Mouse (Mus musculus) MEL (cell line): ENCODE measurements around the gene Fam136a. TPM values are rescaled to one million over a fixed set of nuclear protein-coding genes. Genes with fewer than 3 reads are reported as not detected.

Experiments used
- DNase-seq: peaks from one replicate; pipeline ENCODE4 v3.0.0; 2011; ENCODE audit warnings: low read depth, low spot score
- H3K27ac ChIP-seq: 2 replicates; pipeline ENCODE4 v1.5.1; 2012; ENCODE audit warnings: low read depth, mild to moderate bottlenecking, control low read depth, low read length, moderate library complexity; ENCODE audit not compliant: control insufficient read depth
- H3K27me3 ChIP-seq, 2 experiments: fragments of 150-350 bp in 1 of 2; sonication (generic) in 1 of 2; 2 replicates each; pipeline ENCODE4 v1.6.1; 2012; ENCODE audit warnings: low read length in 2 of 2, mild to moderate bottlenecking in 2 of 2, improper control_type of control experiment in 1 of 2, moderate library complexity in 1 of 2; ENCODE audit not compliant: insufficient read depth in 2 of 2, control insufficient read depth in 1 of 2
- H3K36me3 ChIP-seq, 2 experiments: 2 replicates each; pipeline ENCODE4 v1.6.1; 2012 to 2014; ENCODE audit warnings: low read length in 2 of 2, improper control_type of control experiment in 1 of 2, inconsistent platforms in 1 of 2, mild to moderate bottlenecking in 1 of 2; ENCODE audit not compliant: insufficient read depth in 2 of 2, control insufficient read depth in 1 of 2
- H3K4me1 ChIP-seq, 2 experiments: fragments of 150-350 bp in 1 of 2; sonication (generic) in 1 of 2; 2 replicates each; pipeline ENCODE4 v1.6.1; 2012; ENCODE audit warnings: low read length in 2 of 2, improper control_type of control experiment in 1 of 2, mild to moderate bottlenecking in 1 of 2; ENCODE audit not compliant: insufficient read depth in 2 of 2, control insufficient read depth in 1 of 2
- H3K4me3 ChIP-seq, 2 experiments: fragments of 150-350 bp in 1 of 2; sonication (generic) in 1 of 2; 2 replicates each; pipeline ENCODE4 v1.5.1; 2012; ENCODE audit warnings: low read depth in 2 of 2, low read length in 2 of 2, mild to moderate bottlenecking in 2 of 2, moderate library complexity in 2 of 2, control low read depth in 1 of 2, improper control_type of control experiment in 1 of 2; ENCODE audit not compliant: control insufficient read depth in 1 of 2, insufficient read depth in 1 of 2
- H3K79me2 ChIP-seq: 2 replicates; pipeline ENCODE4 v1.6.1; 2012; ENCODE audit warnings: mild to moderate bottlenecking, low read length, moderate library complexity; ENCODE audit not compliant: control insufficient read depth, poor library complexity, insufficient read depth
- H3K9ac ChIP-seq: 2 replicates; pipeline ENCODE4 v1.6.1; 2012; ENCODE audit warnings: low read depth, mild to moderate bottlenecking, control low read depth, low read length, moderate library complexity; ENCODE audit not compliant: control insufficient read depth, poor library complexity, severe bottlenecking
- H3K9me3 ChIP-seq: fragments of 150-350 bp; sonication (generic); replicated peaks from 2 replicates; pipeline ENCODE4 v1.6.1; 2012; ENCODE audit warnings: mild to moderate bottlenecking, low read length, improper control_type of control experiment, moderate library complexity; ENCODE audit not compliant: insufficient read depth
- BHLHE40 ChIP-seq: IDR thresholded peaks from 2 replicates; pipeline ENCODE4 v1.6.1; 2012; ENCODE audit warnings: low read depth, mild to moderate bottlenecking, inconsistent platforms, low read length, improper control_type of control experiment, borderline replicate concordance
- CHD2 ChIP-seq: IDR thresholded peaks from 2 replicates; pipeline ENCODE4 v1.6.1; 2011; ENCODE audit warnings: low read length, improper control_type of control experiment
- CTCF ChIP-seq, 3 experiments: IDR thresholded peaks in 2 of 3; conservative IDR thresholded peaks in 1 of 3; 2 replicates each; pipeline ENCODE4 v1.5.1; 2011 to 2012; ENCODE audit warnings: low read length in 3 of 3, low read depth in 2 of 3, mild to moderate bottlenecking in 2 of 3, improper control_type of control experiment in 1 of 3, inconsistent platforms in 1 of 3, mixed read lengths in 1 of 3, moderate library complexity in 1 of 3; ENCODE audit not compliant: control insufficient read depth in 1 of 3, insufficient read depth in 1 of 3, poor library complexity in 1 of 3, severe bottlenecking in 1 of 3
- ELF1 ChIP-seq: IDR thresholded peaks from 2 replicates; pipeline ENCODE4 v1.6.1; 2014; ENCODE audit warnings: low read depth, mild to moderate bottlenecking, inconsistent platforms, low read length, improper control_type of control experiment, moderate library complexity
- ETS1 ChIP-seq: IDR thresholded peaks from 2 replicates; pipeline ENCODE4 v1.6.1; 2012; ENCODE audit warnings: low read depth, mild to moderate bottlenecking, inconsistent platforms, low read length, improper control_type of control experiment, moderate library complexity
- GABPA ChIP-seq: IDR thresholded peaks from 2 replicates; pipeline ENCODE4 v1.6.1; 2012; ENCODE audit warnings: low read depth, mild to moderate bottlenecking, inconsistent platforms, low read length, improper control_type of control experiment, moderate library complexity
- HCFC1 ChIP-seq: IDR thresholded peaks from 2 replicates; pipeline ENCODE4 v1.6.1; 2012; ENCODE audit warnings: low read depth, mild to moderate bottlenecking, inconsistent platforms, low read length, improper control_type of control experiment, moderate library complexity
- JUND ChIP-seq: IDR thresholded peaks from 2 replicates; pipeline ENCODE4 v1.6.1; 2011; ENCODE audit warnings: low read depth, mild to moderate bottlenecking, improper control_type of control experiment, low read length
- KAT2A ChIP-seq: conservative IDR thresholded peaks from 2 replicates; pipeline ENCODE4 v1.6.1; 2012; ENCODE audit warnings: low read depth, low read length, improper control_type of control experiment, inconsistent platforms
- MAFK ChIP-seq: IDR thresholded peaks from 2 replicates; pipeline ENCODE4 v1.6.1; 2011; ENCODE audit warnings: low read depth, mild to moderate bottlenecking, low read length, improper control_type of control experiment, borderline replicate concordance
- MAX ChIP-seq: IDR thresholded peaks from 2 replicates; pipeline ENCODE4 v1.6.1; 2011; ENCODE audit warnings: low read length, improper control_type of control experiment
- MAZ ChIP-seq: IDR thresholded peaks from 2 replicates; pipeline ENCODE4 v1.6.1; 2012; ENCODE audit warnings: low read depth, mild to moderate bottlenecking, inconsistent platforms, low read length, improper control_type of control experiment
- MXI1 ChIP-seq: IDR thresholded peaks from 2 replicates; pipeline ENCODE4 v1.6.1; 2011; ENCODE audit warnings: mild to moderate bottlenecking, low read depth, low read length, improper control_type of control experiment
- MYB ChIP-seq: IDR thresholded peaks from 2 replicates; pipeline ENCODE4 v1.6.1; 2011; ENCODE audit warnings: mild to moderate bottlenecking, low read depth, low read length, improper control_type of control experiment
- MYC ChIP-seq: IDR thresholded peaks from 2 replicates; pipeline ENCODE4 v1.6.1; 2011; ENCODE audit warnings: low read depth, mild to moderate bottlenecking, low read length, improper control_type of control experiment, moderate library complexity
- NELFE ChIP-seq: IDR thresholded peaks from 2 replicates; pipeline ENCODE4 v1.6.1; 2011; ENCODE audit warnings: low read depth, low read length, improper control_type of control experiment
- NRF1 ChIP-seq: IDR thresholded peaks from 2 replicates; pipeline ENCODE4 v1.6.1; 2014; ENCODE audit warnings: low read depth, mild to moderate bottlenecking, inconsistent platforms, low read length, improper control_type of control experiment, moderate library complexity; ENCODE audit not compliant: poor library complexity, insufficient read depth, severe bottlenecking
- POLR2A ChIP-seq, 2 experiments: IDR thresholded peaks; 2 replicates each; pipeline ENCODE4 v1.6.1; 2011 to 2012; ENCODE audit warnings: low read length in 2 of 2, mild to moderate bottlenecking in 2 of 2, control low read depth in 1 of 2, improper control_type of control experiment in 1 of 2, low read depth in 1 of 2, moderate library complexity in 1 of 2; ENCODE audit not compliant: control insufficient read depth in 1 of 2, insufficient read depth in 1 of 2, poor library complexity in 1 of 2
- RAD21 ChIP-seq: IDR thresholded peaks from 2 replicates; pipeline ENCODE4 v1.6.1; 2011; ENCODE audit warnings: mild to moderate bottlenecking, low read depth, low read length, improper control_type of control experiment
- SIN3A ChIP-seq: IDR thresholded peaks from 2 replicates; pipeline ENCODE4 v1.6.1; 2012; ENCODE audit warnings: low read length, improper control_type of control experiment, inconsistent platforms
- TAL1 ChIP-seq: IDR thresholded peaks from 2 replicates; pipeline ENCODE4 v1.6.1; 2012; ENCODE audit warnings: mild to moderate bottlenecking, inconsistent platforms, low read length, moderate library complexity, mixed read lengths
- TBP ChIP-seq: IDR thresholded peaks from 2 replicates; pipeline ENCODE4 v1.8.0; 2011; ENCODE audit warnings: low read depth, low read length, improper control_type of control experiment
- TCF12 ChIP-seq: IDR thresholded peaks from 2 replicates; pipeline ENCODE4 v1.6.1; 2014; ENCODE audit warnings: low read depth, mild to moderate bottlenecking, inconsistent platforms, low read length, improper control_type of control experiment, moderate library complexity
- UBTF ChIP-seq: IDR thresholded peaks from 2 replicates; pipeline ENCODE4 v1.6.1; 2012; ENCODE audit warnings: low read depth, mild to moderate bottlenecking, inconsistent platforms, low read length, improper control_type of control experiment, moderate library complexity, borderline replicate concordance; ENCODE audit not compliant: insufficient read depth
- USF1 ChIP-seq: IDR thresholded peaks from 2 replicates; pipeline ENCODE4 v1.6.1; 2014; ENCODE audit warnings: low read depth, mild to moderate bottlenecking, inconsistent platforms, low read length, improper control_type of control experiment, moderate library complexity
- USF2 ChIP-seq, 2 experiments: IDR thresholded peaks; 2 replicates each; pipeline ENCODE4 v1.6.1; 2011 to 2012; ENCODE audit warnings: improper control_type of control experiment in 2 of 2, low read length in 2 of 2, borderline replicate concordance in 1 of 2, inconsistent platforms in 1 of 2, low read depth in 1 of 2, mild to moderate bottlenecking in 1 of 2; ENCODE audit not compliant: insufficient read depth in 1 of 2
- ZMIZ1 ChIP-seq: IDR thresholded peaks from 2 replicates; pipeline ENCODE4 v1.6.1; 2012; ENCODE audit warnings: low read depth, mild to moderate bottlenecking, inconsistent platforms, low read length, improper control_type of control experiment, moderate library complexity
- ZNF384 ChIP-seq: IDR thresholded peaks from 2 replicates; pipeline ENCODE4 v1.6.1; 2012; ENCODE audit warnings: low read depth, mild to moderate bottlenecking, inconsistent platforms, low read length, improper control_type of control experiment
- polyA plus RNA-seq, 2 experiments: library from polyadenylated mRNA; stranded (reverse) in 1 of 2; unstranded in 1 of 2; fragments of >175 nt in 1 of 2; fragments of >200 nt in 1 of 2; gene quantifications; 2 replicates each; pipeline versions ENCODE4 v1.2.1 to v1.2.4; 2012; ENCODE audit warnings: low replicate concordance in 2 of 2, low read depth in 1 of 2; ENCODE audit not compliant: insufficient read length in 2 of 2, insufficient read depth in 1 of 2, missing spikeins in 1 of 2
- total RNA-seq: library from RNA; depleted of rRNA; stranded (reverse); fragments of 300-350 nt; gene quantifications from 2 replicates; pipeline ENCODE4 v1.2.3, GENCODE M21; 2012

The Fam136a gene
- total and polyA plus RNA-seq, 3 experiments, result 53.0 to 89.2 TPM; not detected in 1

DNA sequence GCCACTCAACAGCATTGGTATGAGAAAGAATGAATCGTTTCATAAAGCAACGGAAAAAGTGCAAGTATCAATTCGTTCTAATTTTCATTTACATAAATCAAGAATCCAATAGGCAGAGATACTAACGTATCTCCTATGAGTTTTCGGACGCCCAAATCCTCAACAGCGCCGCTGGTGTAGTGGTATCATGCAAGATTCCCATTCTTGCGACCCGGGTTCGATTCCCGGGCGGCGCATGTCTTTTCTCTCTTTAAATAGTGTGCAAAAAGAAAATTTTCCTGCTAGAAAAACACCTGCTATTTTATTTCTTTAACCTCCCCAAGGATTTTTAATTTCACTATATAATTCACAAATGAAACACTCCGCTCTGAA, 38.3 kb downstream of the Fam136a start:
- Histone ChIP-seq H3K9ac (peak overlapping the region; percentile 67), H3K4me1 (peaks cover 0 to 8% of the 10 kb centered on the region in 2 experiments; a peak in 3 of 4 replicates), H3K79me2 (peaks cover 25% of the 10 kb centered on the region), H3K27ac (peak overlapping the region; percentile 9; the same call in 1 of the 2 replicates), H3K27me3 (no peaks in the 10 kb centered on the region), H3K9me3 (no peaks in the 10 kb centered on the region), H3K36me3 (peaks cover 0 to 20% of the 10 kb centered on the region in 2 experiments; a peak in 3 of 4 replicates), H3K4me3 (peak overlapping the region; percentile 60 to 69)
- peak; percentile 88 for DNase-seq
- peak; percentile 99 for TF ChIP-seq MAFK
- 0 out of 2 replicates have a peak, but pooled peaks have one; percentile 59 for TF ChIP-seq ELF1
- TF ChIP-seq TBP, result peak; percentile 100
- TF ChIP-seq ETS1, result no peak

DNA sequence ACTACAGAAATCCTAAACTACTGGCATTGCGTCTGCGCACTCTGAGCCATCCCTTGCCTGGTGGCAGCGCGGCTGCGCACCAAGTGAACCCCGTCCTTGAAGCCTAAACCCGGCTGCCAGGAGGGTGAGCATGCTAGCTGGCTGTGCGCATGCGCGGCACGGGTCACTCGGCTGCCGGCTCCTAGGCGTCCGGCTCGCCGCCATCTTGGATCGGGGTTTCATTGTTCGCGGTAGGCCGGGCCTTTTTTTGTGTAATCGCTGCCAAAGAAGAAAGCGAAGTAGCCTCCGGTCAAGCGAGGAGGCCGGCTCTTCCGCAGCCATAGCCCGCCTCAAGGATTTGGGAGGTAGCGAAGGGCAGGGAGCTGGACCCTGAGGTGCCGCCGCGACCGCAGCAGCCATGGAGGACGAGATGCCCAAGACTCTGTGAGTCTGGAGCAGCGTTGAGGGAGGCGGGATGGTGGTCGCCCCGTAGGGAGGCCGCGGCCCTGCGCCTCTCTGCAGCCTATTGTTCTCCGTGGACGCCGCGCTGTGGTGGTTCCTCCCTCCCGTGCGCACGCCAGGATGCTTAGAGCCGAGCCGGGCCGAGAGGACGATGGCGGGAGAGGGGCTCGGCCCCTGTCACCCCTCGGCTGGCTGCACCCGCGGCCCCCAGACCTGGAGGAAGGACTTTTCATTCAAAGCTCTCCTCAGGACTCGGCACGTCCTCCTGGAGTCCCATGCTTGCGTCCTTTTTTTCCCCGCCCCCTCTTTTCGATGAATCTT, 38.8 kb downstream of the Fam136a start, which contains the start of gene Tia1:
Tia1 (plus strand) TSS at position 120 of the 762 bp plus-strand sequence.
- Histone ChIP-seq H3K27ac (peak within 1 kb of the TSS; percentile 94), H3K4me1 (peaks cover 0 to 8% of the 10 kb centered on the region in 2 experiments; a peak in 3 of 4 replicates), H3K79me2 (peaks cover 27% of the 10 kb centered on the region), H3K27me3 (no peaks in the 10 kb centered on the region), H3K36me3 (peaks cover 0 to 20% of the 10 kb centered on the region in 2 experiments; a peak in 3 of 4 replicates), H3K4me3 (peak within 1 kb of the TSS; percentile 80 to 83), H3K9me3 (no peaks in the 10 kb centered on the region), H3K9ac (peak within 1 kb of the TSS; percentile 94)
- peak; percentile 98 for DNase-seq
- TF ChIP-seq HCFC1 (peak; percentile 79), MAFK (no peak), GABPA (no peak), ZMIZ1 (peak; percentile 71), SIN3A (peak; percentile 19; the same call in 1 of the 2 replicates), MXI1 (peak; percentile 47), ZNF384 (no peak), NRF1 (peak; percentile 97), CTCF (IDR thresholded peaks at IDR 0.05 in 2 of 3, conservative IDR thresholded peaks at IDR 0.05 in 1 of 3; ENCODE audit: control insufficient read depth in 1 of 3, insufficient read depth in 1 of 3, low read depth in 2 of 3, low read length in 3 of 3, poor library complexity in 1 of 3, severe bottlenecking in 1 of 3) (no peak), MYB (no peak), TAL1 (no peak), MAX (peak; percentile 46; the same call in 1 of the 2 replicates), USF2 (IDR thresholded peaks at IDR 0.05; ENCODE audit: borderline replicate concordance in 1 of 2, insufficient read depth in 1 of 2, low read depth in 1 of 2, low read length in 2 of 2) (no peak), MAZ (no peak), KAT2A (no peak; the same call in 1 of the 2 replicates), BHLHE40 (peak; percentile 64; the same call in 1 of the 2 replicates), RAD21 (no peak), TCF12 (peak; percentile 35; the same call in 1 of the 2 replicates), TBP (no peak), ETS1 (peak; percentile 27; the same call in 1 of the 2 replicates), USF1 (peak; percentile 32), MYC (peak; percentile 18; the same call in 1 of the 2 replicates), JUND (no peak), UBTF (no peak), CHD2 (no peak), POLR2A (IDR thresholded peaks at IDR 0.05; ENCODE audit: control insufficient read depth in 1 of 2, insufficient read depth in 1 of 2, low read depth in 1 of 2, low read length in 2 of 2, poor library complexity in 1 of 2) (peak; percentile 52 to 82; a peak in 3 of 4 replicates), NELFE (peak; percentile 86)
